In genomic region chr4:106024591-106024990, GRCm38 (mm10) we compare ENCODE assay signal across 11 mouse cellular contexts.
"Had no signal": no experiment of that assay in that cellular context is flagged by ENCODE, and none has a peak within 500 bp of the region (broad histone marks: within the 10 kb centered on the region; RNA-seq: fewer than 3 reads in every experiment).

No protein-coding gene starts in this region.

- DNase-seq: kidney, adult 2 months; kidney, postnatal 25 days; liver; lung, adult 18-20 months; lung, postnatal 10 days; lung, postnatal 36 days; thymus, adult 18-20 months; thymus, postnatal 4 days had no signal

- ATAC-seq: intestine, postnatal 0 days; liver, embryonic 12.5 days; midbrain, embryonic 16.5 days had no signal
